Mouse (Mus musculus): ENCODE data around the gene Mtor. TPM values are rescaled to one million over a fixed set of nuclear protein-coding genes. Genes with fewer than 3 reads are reported as not detected.

The Mtor gene
- polyA plus RNA-seq, 1 experiment: 30.7 TPM

GRCm38 (mm10) chr4:148461772-148462171 lies 13.4 kb downstream of the Mtor start:
- TF ChIP-seq POLR2A (IDR thresholded peaks at IDR 0.05; ENCODE audit: extremely low read depth, insufficient read depth, low read length) (no peak), CTCF (IDR thresholded peaks at IDR 0.05; ENCODE audit: extremely low read depth, insufficient read depth, low read length) (no peak)
- H3K4me1 ChIP-seq (ENCODE audit: control insufficient read depth, insufficient read depth, low read length): peaks cover 1% of the 10 kb centered on the region; the same call in 1 of the 2 replicates
- H3K4me3 ChIP-seq (ENCODE audit: insufficient read depth, low read length): no peak overlapping the region
- no peak overlapping the region for H3K27ac ChIP-seq (ENCODE audit: insufficient read depth, low read length)

GRCm38 (mm10) chr4:148462717-148463116 lies 14.3 kb downstream of the Mtor start:
- Histone ChIP-seq H3K4me1 (ENCODE audit: control insufficient read depth, insufficient read depth, low read length) (peaks cover 1% of the 10 kb centered on the region; the same call in 1 of the 2 replicates), H3K4me3 (ENCODE audit: insufficient read depth, low read length) (no peak overlapping the region), H3K27ac (ENCODE audit: insufficient read depth, low read length) (no peak overlapping the region)
- TF ChIP-seq CTCF (IDR thresholded peaks at IDR 0.05; ENCODE audit: extremely low read depth, insufficient read depth, low read length) (no peak), POLR2A (IDR thresholded peaks at IDR 0.05; ENCODE audit: extremely low read depth, insufficient read depth, low read length) (no peak)

GRCm38 (mm10) chr4:148463208-148463960 lies 15.0 kb downstream of the Mtor start:
- Histone ChIP-seq H3K4me1 (ENCODE audit: control insufficient read depth, insufficient read depth, low read length) (peaks cover 1% of the 10 kb centered on the region; the same call in 1 of the 2 replicates), H3K27ac (ENCODE audit: insufficient read depth, low read length) (no peak overlapping the region), H3K4me3 (ENCODE audit: insufficient read depth, low read length) (no peak overlapping the region)
- TF ChIP-seq CTCF (IDR thresholded peaks at IDR 0.05; ENCODE audit: extremely low read depth, insufficient read depth, low read length): peak; percentile 53
- no peak for TF ChIP-seq POLR2A (IDR thresholded peaks at IDR 0.05; ENCODE audit: extremely low read depth, insufficient read depth, low read length)

GRCm38 (mm10) chr4:148464301-148464700 lies 15.9 kb downstream of the Mtor start:
- H3K4me3 ChIP-seq (ENCODE audit: insufficient read depth, low read length): no peak overlapping the region
- TF ChIP-seq CTCF (IDR thresholded peaks at IDR 0.05; ENCODE audit: extremely low read depth, insufficient read depth, low read length): no peak
- no peak for TF ChIP-seq POLR2A (IDR thresholded peaks at IDR 0.05; ENCODE audit: extremely low read depth, insufficient read depth, low read length)
- H3K27ac ChIP-seq (ENCODE audit: insufficient read depth, low read length): no peak overlapping the region
- H3K4me1 ChIP-seq (ENCODE audit: control insufficient read depth, insufficient read depth, low read length): peaks cover 1% of the 10 kb centered on the region; the same call in 1 of the 2 replicates

- TF ChIP-seq POLR2A (IDR thresholded peaks at IDR 0.05; ENCODE audit: extremely low read depth, insufficient read depth, low read length): no peak
- no peak for TF ChIP-seq CTCF (IDR thresholded peaks at IDR 0.05; ENCODE audit: extremely low read depth, insufficient read depth, low read length)
- Histone ChIP-seq H3K4me3 (ENCODE audit: insufficient read depth, low read length) (no peak overlapping the region), H3K4me1 (ENCODE audit: control insufficient read depth, insufficient read depth, low read length) (peaks cover 1% of the 10 kb centered on the region; the same call in 1 of the 2 replicates), H3K27ac (ENCODE audit: insufficient read depth, low read length) (no peak overlapping the region)
These were observed 16.5 kb downstream of the Mtor start for GRCm38 (mm10) chr4:148464869-148465268.

- TF ChIP-seq POLR2A (IDR thresholded peaks at IDR 0.05; ENCODE audit: extremely low read depth, insufficient read depth, low read length): no peak
- TF ChIP-seq CTCF (IDR thresholded peaks at IDR 0.05; ENCODE audit: extremely low read depth, insufficient read depth, low read length): no peak
- no peak overlapping the region for H3K4me3 ChIP-seq (ENCODE audit: insufficient read depth, low read length)
These were observed 18.2 kb downstream of the Mtor start for GRCm38 (mm10) chr4:148466511-148467079.

GRCm38 (mm10) chr4:148468396-148468795 lies 20.0 kb downstream of the Mtor start:
- Histone ChIP-seq H3K4me1 (ENCODE audit: control insufficient read depth, insufficient read depth, low read length) (peaks cover 1% of the 10 kb centered on the region; the same call in 1 of the 2 replicates), H3K4me3 (ENCODE audit: insufficient read depth, low read length) (no peak overlapping the region), H3K27ac (ENCODE audit: insufficient read depth, low read length) (no peak overlapping the region)
- TF ChIP-seq POLR2A (IDR thresholded peaks at IDR 0.05; ENCODE audit: extremely low read depth, insufficient read depth, low read length) (no peak), CTCF (IDR thresholded peaks at IDR 0.05; ENCODE audit: extremely low read depth, insufficient read depth, low read length) (no peak)

More at GRCm38 (mm10) chr4:148466511-148467079, 18.2 kb downstream of the Mtor start:
- H3K4me1 ChIP-seq (ENCODE audit: control insufficient read depth, insufficient read depth, low read length): peaks cover 1% of the 10 kb centered on the region; the same call in 1 of the 2 replicates
- no peak overlapping the region for H3K27ac ChIP-seq (ENCODE audit: insufficient read depth, low read length)

- no peak overlapping the region for H3K27ac ChIP-seq (ENCODE audit: insufficient read depth, low read length)
- no peak for TF ChIP-seq CTCF (IDR thresholded peaks at IDR 0.05; ENCODE audit: extremely low read depth, insufficient read depth, low read length)
- no peak overlapping the region for H3K4me3 ChIP-seq (ENCODE audit: insufficient read depth, low read length)
- peaks cover 1% of the 10 kb centered on the region; the same call in 1 of the 2 replicates for H3K4me1 ChIP-seq (ENCODE audit: control insufficient read depth, insufficient read depth, low read length)
These were observed 21.3 kb downstream of the Mtor start for GRCm38 (mm10) chr4:148469487-148470252.

- no peak overlapping the region for H3K27ac ChIP-seq (ENCODE audit: insufficient read depth, low read length)
- no peak overlapping the region for H3K4me3 ChIP-seq (ENCODE audit: insufficient read depth, low read length)
- peaks cover 4% of the 10 kb centered on the region; the same call in 1 of the 2 replicates for H3K4me1 ChIP-seq (ENCODE audit: control insufficient read depth, insufficient read depth, low read length)
- TF ChIP-seq POLR2A (IDR thresholded peaks at IDR 0.05; ENCODE audit: extremely low read depth, insufficient read depth, low read length): no peak
- no peak for TF ChIP-seq CTCF (IDR thresholded peaks at IDR 0.05; ENCODE audit: extremely low read depth, insufficient read depth, low read length)
These were observed 23.0 kb downstream of the Mtor start for GRCm38 (mm10) chr4:148471363-148471806.

Measured in cortical plate, adult 2 months (tissue).